Mouse (Mus musculus) inflammation-experienced regulatory T-cells, adult 6 months (primary cell): ENCODE results near the gene Rab5if. TPM values are rescaled to one million over a fixed set of nuclear protein-coding genes. Genes with fewer than 3 reads are reported as not detected.
"Not testable (repeated sequence)": the region's sequence is repeated elsewhere in the genome, so short reads cannot be mapped to it uniquely, and the experiment has no call there.

ENCODE experiments used
- ATAC-seq: one replicate; pipeline ENCODE4 v1.8.0; 2017
- polyA plus RNA-seq, 3 experiments: library from polyadenylated mRNA; unstranded; fragments of 100-300 nt; shearing (Covaris generic); gene quantifications; one replicate each; pipeline ENCODE4 v1.2.1; 2017

Gene Rab5if
- polyA plus RNA-seq, 3 experiments from 2014 or later: 3.3 to 4.6 (median 3.3) TPM

- no peak for ATAC-seq
Observed at GRCm38 (mm10) chr2:156856311-156856710, 6.6 kb upstream of the Rab5if start.

GRCm38 (mm10) chr2:156857385-156857791 lies 5.5 kb upstream of the Rab5if start:
- peak; percentile 53 for ATAC-seq

- no peak for ATAC-seq
Observed at GRCm38 (mm10) chr2:156857835-156858234, 5.1 kb upstream of the Rab5if start, which contains the start of gene 4930518I15Rik. Gene 4930518I15Rik, minus strand, starts transcription at chr2:156857946.

- no peak for ATAC-seq
Observed at GRCm38 (mm10) chr2:156858671-156859070, 4.3 kb upstream of the Rab5if start.

DNA sequence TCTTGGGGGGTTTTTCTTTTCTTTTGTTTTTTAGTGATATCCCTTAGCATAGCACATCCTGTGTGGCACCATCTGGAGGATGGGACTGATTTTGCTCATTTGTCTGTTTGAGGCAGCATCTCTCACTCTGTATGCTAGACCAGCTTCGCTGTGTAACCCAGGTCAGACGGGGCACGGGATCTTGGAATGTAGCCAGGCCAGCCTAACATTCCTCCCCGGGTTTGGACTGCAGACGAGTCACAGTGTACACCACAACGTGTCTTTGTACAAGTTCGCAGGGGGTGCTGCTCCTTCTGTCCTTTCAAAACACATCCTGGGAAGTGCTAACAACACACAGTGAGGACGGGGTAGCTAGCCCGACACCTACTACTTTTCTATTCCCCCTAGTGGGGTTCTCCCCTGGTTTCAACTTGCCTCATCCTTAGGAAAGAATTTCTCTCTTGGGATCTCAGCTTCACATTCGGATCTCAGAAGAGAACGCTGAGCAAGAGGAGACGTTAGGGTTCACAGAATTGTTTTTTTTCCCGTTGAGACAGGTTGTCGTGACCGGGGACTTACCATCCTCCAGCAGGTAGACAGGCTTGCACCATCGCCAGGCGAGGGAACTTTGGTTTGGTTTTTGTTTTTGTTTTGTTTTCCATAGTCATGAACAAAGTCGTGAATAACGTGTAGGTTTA lies 749 bp upstream of the Rab5if start:
- peak; percentile 13 for ATAC-seq

DNA sequence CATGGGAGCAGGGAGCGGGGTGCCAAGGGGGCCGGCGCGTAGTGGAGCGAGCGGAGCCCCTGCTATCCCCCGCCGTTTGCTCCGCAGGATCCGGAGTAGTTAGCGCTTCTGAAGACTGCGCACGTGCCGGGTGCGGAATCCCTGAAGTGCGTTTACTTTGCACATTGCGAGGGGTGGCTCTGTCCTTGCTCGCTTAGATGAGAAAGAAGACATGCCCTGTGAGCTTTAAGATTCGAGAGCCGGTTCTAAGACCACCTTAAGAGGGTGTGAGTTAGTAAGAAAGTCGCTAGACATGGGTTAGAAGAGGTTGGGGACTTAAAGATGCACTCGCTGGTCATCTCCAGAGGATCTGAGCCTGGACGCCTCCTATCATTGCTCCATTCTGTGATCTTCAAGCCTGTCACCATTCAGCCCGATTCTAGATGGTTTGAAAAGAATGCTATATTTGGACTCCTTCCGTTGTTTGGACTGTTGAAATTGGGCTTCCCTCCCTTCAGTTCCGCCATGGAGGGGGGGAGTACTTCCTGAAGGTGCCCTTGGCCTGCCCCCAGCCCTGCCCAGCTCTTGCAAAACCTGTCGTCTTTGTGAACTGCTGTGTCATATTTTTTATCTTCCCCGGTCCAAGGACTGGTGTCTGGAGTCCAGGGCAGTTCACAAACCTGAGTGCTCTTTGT lies 696 bp downstream of the Rab5if start:
- peak; percentile 35 for ATAC-seq

GRCm38 (mm10) chr2:156864481-156864880 lies 1.6 kb downstream of the Rab5if start:
- no peak for ATAC-seq

- no peak for ATAC-seq
Observed at GRCm38 (mm10) chr2:156868994-156869393, 6.1 kb downstream of the Rab5if start.

DNA sequence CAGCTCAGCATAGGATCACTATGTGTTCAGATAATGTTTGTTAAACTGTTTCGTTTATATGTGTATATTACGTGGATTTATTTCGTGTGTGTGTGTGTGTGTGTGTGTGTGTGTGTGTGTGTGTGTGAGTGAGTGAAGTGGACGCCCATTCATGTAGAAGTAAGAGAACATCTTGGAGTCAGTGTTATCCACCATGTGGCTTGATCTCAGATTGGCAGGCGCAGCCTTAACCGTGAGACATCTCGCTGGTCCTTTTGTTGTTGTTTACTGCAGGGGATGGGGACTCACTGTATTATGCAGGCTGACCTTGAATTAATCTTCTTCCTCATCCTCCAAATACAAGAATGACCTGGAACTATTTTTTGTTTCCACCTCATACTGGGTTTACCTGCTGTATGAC lies 6.6 kb downstream of the Rab5if start:
- ATAC-seq: no peak

GRCm38 (mm10) chr2:156870519-156870918 lies 7.6 kb downstream of the Rab5if start:
- no peak for ATAC-seq

DNA sequence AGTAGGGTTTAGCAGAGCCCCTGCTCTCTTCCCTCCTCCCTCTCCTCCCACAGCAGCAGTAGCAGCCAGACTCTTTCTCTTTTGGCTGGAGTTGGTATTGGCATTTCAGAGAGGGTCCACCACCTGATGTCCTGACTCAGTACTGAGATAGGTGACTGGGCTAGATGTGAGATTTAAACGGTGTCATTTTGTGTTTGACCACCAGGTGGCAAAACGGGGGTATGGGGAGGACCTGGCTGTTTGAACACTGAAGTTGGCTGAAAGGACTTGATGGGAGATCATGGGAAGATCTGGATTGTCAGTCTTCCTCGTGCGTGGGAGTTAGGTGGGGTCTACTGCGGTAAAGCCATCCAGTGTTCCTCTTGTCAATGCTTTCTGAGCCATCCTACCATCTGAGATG lies 10.7 kb downstream of the Rab5if start:
- peak; percentile 38 for ATAC-seq

DNA sequence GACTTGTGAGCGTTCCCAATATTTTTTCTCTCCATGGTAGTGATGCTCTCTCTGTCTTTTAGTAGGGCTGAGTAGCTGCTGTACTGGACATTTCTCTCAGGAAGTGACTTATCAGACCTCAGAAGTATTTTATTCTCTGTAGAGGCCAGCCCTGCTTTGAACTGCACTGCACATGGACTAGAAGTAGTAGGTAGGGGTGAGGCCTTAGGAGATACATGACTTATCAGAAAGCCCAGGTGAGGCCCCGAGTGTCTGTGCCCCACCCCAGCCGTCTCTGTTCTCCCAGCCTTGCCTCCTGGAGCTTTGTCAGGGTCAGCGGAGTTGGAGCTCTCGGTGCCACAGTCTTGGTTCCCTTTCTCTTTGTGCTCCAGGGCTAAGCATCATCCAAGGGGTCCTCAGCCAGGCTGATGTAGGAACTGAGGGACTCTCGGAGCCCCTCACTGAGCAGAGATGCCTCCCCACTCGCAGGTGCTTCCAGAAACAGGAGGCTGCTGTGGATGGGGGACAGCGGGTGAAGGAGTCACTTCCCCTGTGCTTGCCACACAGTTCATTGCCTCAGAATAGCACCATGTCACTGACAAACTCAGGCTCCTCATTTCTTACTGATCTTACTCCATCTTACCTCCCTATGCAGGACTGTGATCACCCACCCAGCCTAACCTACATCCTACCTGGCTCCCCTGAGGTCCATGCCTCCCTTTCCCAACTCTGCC lies 11.3 kb downstream of the Rab5if start:
- ATAC-seq: no peak

DNA sequence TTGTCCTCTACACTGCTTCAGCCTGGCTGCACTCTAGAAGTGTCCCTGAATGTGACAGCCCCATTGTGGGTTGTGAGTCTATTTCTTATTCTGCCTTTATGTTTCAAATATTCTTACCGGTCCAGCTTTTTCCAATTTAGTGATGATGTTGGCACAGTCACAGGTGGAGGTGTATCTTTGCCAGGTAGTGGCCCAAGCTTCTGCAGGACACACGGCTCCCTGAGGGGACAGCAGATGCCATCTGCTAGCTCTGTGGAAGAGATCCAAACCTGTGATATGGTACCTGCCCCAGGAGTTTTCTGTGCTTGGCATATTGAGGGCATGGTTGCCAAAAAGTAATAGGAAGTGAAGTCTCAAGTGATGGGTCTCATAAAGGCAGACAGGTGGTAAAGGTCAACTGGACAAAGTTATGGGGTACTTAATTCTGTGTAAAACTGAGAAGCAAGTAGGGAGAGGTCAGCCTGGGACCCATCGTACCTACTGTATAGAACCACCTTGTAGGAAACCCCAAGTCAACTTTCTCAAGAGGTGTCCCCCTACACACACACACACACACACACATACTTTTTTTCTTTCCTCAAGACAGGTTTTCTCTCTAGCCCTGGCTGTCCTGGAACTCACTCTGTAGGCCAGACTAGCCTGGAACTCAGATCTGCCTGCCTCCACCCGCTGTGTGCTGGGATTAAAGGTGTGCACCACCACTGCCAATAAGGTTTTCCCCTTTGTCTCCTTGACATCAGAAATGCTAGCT lies 12.0 kb downstream of the Rab5if start:
- ATAC-seq: no peak

GRCm38 (mm10) chr2:156877726-156878125 lies 14.8 kb downstream of the Rab5if start:
- ATAC-seq: peak; percentile 87

- ATAC-seq: no peak
Observed at GRCm38 (mm10) chr2:156879541-156879940, 16.6 kb downstream of the Rab5if start.

GRCm38 (mm10) chr2:156882431-156883001 lies 19.6 kb downstream of the Rab5if start:
- peak; percentile 26 for ATAC-seq

GRCm38 (mm10) chr2:156884396-156885211 lies 21.7 kb downstream of the Rab5if start:
- ATAC-seq: no peak

DNA sequence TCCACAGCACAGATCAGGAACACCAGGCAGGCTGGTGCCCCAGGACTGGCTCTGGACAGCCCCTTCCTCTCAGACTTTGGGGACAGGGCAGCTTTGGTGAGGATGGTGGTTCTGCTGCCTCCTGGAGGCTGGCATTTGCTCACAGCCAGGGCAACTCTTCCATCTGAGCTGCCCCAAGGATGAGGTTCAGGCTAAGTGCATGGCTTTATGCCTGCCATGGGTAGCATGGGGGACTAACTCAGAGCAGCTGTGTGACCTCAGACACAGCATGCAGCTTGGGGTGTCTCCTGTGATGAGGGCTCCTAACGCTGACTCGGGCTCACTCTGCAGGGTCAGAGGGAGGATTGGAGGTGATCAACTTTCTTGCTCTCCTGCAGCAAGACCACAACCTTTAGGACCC lies 22.7 kb downstream of the Rab5if start:
- ATAC-seq: not testable (repeated sequence)

GRCm38 (mm10) chr2:156886084-156886631 lies 23.2 kb downstream of the Rab5if start:
- ATAC-seq: no peak

DNA sequence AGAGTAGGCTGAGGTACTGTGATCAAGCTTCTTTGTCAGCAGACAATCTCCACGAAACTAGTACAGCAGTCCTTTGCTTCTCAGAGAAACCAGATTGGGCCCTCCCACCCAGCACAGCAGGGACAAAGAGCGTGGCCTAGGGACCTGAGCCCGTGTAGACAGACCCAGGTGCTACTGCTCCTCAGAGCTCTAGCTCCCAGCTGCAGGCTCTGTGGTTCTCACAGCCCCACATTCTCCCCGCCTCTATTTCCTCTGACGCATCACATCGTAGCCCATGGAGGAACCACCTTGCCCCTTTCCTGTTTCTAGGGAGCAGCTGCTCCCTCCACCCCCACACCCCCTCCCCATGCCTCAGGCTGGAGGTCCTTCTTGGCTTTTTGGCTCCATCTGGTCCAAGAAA lies 24.1 kb downstream of the Rab5if start, which contains the start of gene Sla2:
TSS of gene Sla2 (minus strand) at position 176 of the 400 bp plus-strand sequence.
- ATAC-seq: peak; percentile 86

DNA sequence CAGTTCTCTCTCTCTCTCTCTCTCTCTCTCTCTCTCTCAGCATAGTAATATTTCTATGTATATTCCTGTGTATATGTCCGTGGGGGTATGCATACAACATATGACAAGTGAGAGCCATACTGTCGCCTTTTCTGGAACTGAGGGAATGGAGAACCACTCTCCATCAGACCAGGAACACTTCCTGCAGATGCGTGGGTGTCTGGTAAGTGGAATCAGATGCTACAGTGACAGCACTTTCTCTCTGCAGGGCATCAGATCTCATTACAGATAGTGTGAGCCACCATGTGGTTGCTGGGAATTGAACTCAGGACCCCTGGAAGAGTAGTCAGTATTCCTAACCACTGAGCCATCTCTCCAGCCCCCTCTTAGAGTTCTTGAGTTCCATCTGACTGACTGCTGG lies 25.6 kb downstream of the Rab5if start:
- ATAC-seq: no peak
